Mouse (Mus musculus): ENCODE results near the gene Elf2. TPM values are rescaled to one million over a fixed set of nuclear protein-coding genes. Genes with fewer than 3 reads are reported as not detected.

Elf2 gene
- polyA plus RNA-seq, 1 experiment from 2014 or later, result 48.9 TPM

- DNase-seq (ENCODE audit: low spot score) (no peak), ATAC-seq (replicated peaks; ENCODE audit: insufficient number of reproducible peaks, low FRiP score, low TSS enrichment, low read depth) (no peak)
- Histone ChIP-seq H3K4me1 (ENCODE audit: control insufficient read depth, insufficient read depth, low read length) (no peaks in the 10 kb centered on the region), H3K27ac (replicated peaks; ENCODE audit: low read depth, low read length) (no peak overlapping the region), H3K27me3 (ENCODE audit: control insufficient read depth, insufficient read depth, low read length) (no peaks in the 10 kb centered on the region), H3K4me3 (ENCODE audit: low read depth, low read length) (no peak overlapping the region), H3K9ac (replicated peaks; ENCODE audit: low read length) (no peak overlapping the region), H3K4me2 (ENCODE audit: low read depth, low read length) (no peak overlapping the region), H3K9me3 (replicated peaks; ENCODE audit: control insufficient read depth, low read length) (no peaks in the 10 kb centered on the region), H3K36me3 (replicated peaks; ENCODE audit: control insufficient read depth, insufficient read depth, low read depth, low read length) (peaks cover 9% of the 10 kb centered on the region; the same call in 1 of the 2 replicates)
- WGBS, result 83% methylated on average over 8 of the region's 8 CpGs
Measured at GRCm38 (mm10) chr3:51262942-51263341, 77.5 kb downstream of the Elf2 start.

- no peak overlapping the region for H3K9ac ChIP-seq (replicated peaks; ENCODE audit: low read length)
- H3K9me3 ChIP-seq (replicated peaks; ENCODE audit: control insufficient read depth, low read length), result no peaks in the 10 kb centered on the region
- ATAC-seq (replicated peaks; ENCODE audit: insufficient number of reproducible peaks, low FRiP score, low TSS enrichment, low read depth), result no peak
- no peak for DNase-seq (ENCODE audit: low spot score)
- peaks cover 20% of the 10 kb centered on the region for H3K36me3 ChIP-seq (replicated peaks; ENCODE audit: control insufficient read depth, insufficient read depth, low read depth, low read length)
- H3K27me3 ChIP-seq (ENCODE audit: control insufficient read depth, insufficient read depth, low read length), result no peaks in the 10 kb centered on the region
- 94% methylated on average over 5 of the region's 5 CpGs for WGBS
- H3K4me3 ChIP-seq (ENCODE audit: low read depth, low read length), result no peak overlapping the region
- no peak overlapping the region for H3K4me2 ChIP-seq (ENCODE audit: low read depth, low read length)
- no peaks in the 10 kb centered on the region for H3K4me1 ChIP-seq (ENCODE audit: control insufficient read depth, insufficient read depth, low read length)
- H3K27ac ChIP-seq (replicated peaks; ENCODE audit: low read depth, low read length), result no peak overlapping the region
Measured at GRCm38 (mm10) chr3:51258070-51258469, 82.4 kb downstream of the Elf2 start.

- Histone ChIP-seq H3K9ac (replicated peaks; ENCODE audit: low read length) (no peak overlapping the region), H3K4me3 (ENCODE audit: low read depth, low read length) (no peak overlapping the region), H3K9me3 (replicated peaks; ENCODE audit: control insufficient read depth, low read length) (no peaks in the 10 kb centered on the region), H3K4me2 (ENCODE audit: low read depth, low read length) (no peak overlapping the region), H3K27me3 (ENCODE audit: control insufficient read depth, insufficient read depth, low read length) (no peaks in the 10 kb centered on the region), H3K4me1 (ENCODE audit: control insufficient read depth, insufficient read depth, low read length) (no peaks in the 10 kb centered on the region), H3K27ac (replicated peaks; ENCODE audit: low read depth, low read length) (no peak overlapping the region), H3K36me3 (replicated peaks; ENCODE audit: control insufficient read depth, insufficient read depth, low read depth, low read length) (peaks cover 24% of the 10 kb centered on the region)
- ATAC-seq (replicated peaks; ENCODE audit: insufficient number of reproducible peaks, low FRiP score, low TSS enrichment, low read depth), result no peak
- 85% methylated on average over 12 of the region's 12 CpGs for WGBS
- DNase-seq (ENCODE audit: low spot score), result no peak
Measured at GRCm38 (mm10) chr3:51256450-51256849, 84.0 kb downstream of the Elf2 start.

GRCm38 (mm10) chr3:51254784-51255183 lies 85.7 kb downstream of the Elf2 start:
- no peak overlapping the region for H3K27ac ChIP-seq (replicated peaks; ENCODE audit: low read depth, low read length)
- H3K36me3 ChIP-seq (replicated peaks; ENCODE audit: control insufficient read depth, insufficient read depth, low read depth, low read length), result peaks cover 25% of the 10 kb centered on the region
- H3K27me3 ChIP-seq (ENCODE audit: control insufficient read depth, insufficient read depth, low read length), result no peaks in the 10 kb centered on the region
- DNase-seq (ENCODE audit: low spot score), result no peak
- WGBS, result 92% methylated on average over 7 of the region's 7 CpGs
- H3K4me1 ChIP-seq (ENCODE audit: control insufficient read depth, insufficient read depth, low read length), result no peaks in the 10 kb centered on the region
- H3K4me2 ChIP-seq (ENCODE audit: low read depth, low read length), result no peak overlapping the region
- H3K9me3 ChIP-seq (replicated peaks; ENCODE audit: control insufficient read depth, low read length), result no peaks in the 10 kb centered on the region
- ATAC-seq (replicated peaks; ENCODE audit: insufficient number of reproducible peaks, low FRiP score, low TSS enrichment, low read depth), result no peak
- no peak overlapping the region for H3K4me3 ChIP-seq (ENCODE audit: low read depth, low read length)
- no peak overlapping the region for H3K9ac ChIP-seq (replicated peaks; ENCODE audit: low read length)

- 92% methylated on average over 12 of the region's 12 CpGs for WGBS
- H3K9ac ChIP-seq (replicated peaks; ENCODE audit: low read length), result no peak overlapping the region
- H3K36me3 ChIP-seq (replicated peaks; ENCODE audit: control insufficient read depth, insufficient read depth, low read depth, low read length), result peaks cover 24% of the 10 kb centered on the region
- no peaks in the 10 kb centered on the region for H3K9me3 ChIP-seq (replicated peaks; ENCODE audit: control insufficient read depth, low read length)
- H3K4me3 ChIP-seq (ENCODE audit: low read depth, low read length), result no peak overlapping the region
- H3K27ac ChIP-seq (replicated peaks; ENCODE audit: low read depth, low read length), result no peak overlapping the region
- H3K4me2 ChIP-seq (ENCODE audit: low read depth, low read length), result no peak overlapping the region
- H3K27me3 ChIP-seq (ENCODE audit: control insufficient read depth, insufficient read depth, low read length), result no peaks in the 10 kb centered on the region
- DNase-seq (ENCODE audit: low spot score) (no peak), ATAC-seq (replicated peaks; ENCODE audit: insufficient number of reproducible peaks, low FRiP score, low TSS enrichment, low read depth) (no peak)
- no peaks in the 10 kb centered on the region for H3K4me1 ChIP-seq (ENCODE audit: control insufficient read depth, insufficient read depth, low read length)
Measured at GRCm38 (mm10) chr3:51252689-51253402, 87.6 kb downstream of the Elf2 start.

GRCm38 (mm10) chr3:51252223-51252622 lies 88.2 kb downstream of the Elf2 start:
- ATAC-seq (replicated peaks; ENCODE audit: insufficient number of reproducible peaks, low FRiP score, low TSS enrichment, low read depth) (no peak), DNase-seq (ENCODE audit: low spot score) (no peak)
- Histone ChIP-seq H3K27me3 (ENCODE audit: control insufficient read depth, insufficient read depth, low read length) (no peaks in the 10 kb centered on the region), H3K4me1 (ENCODE audit: control insufficient read depth, insufficient read depth, low read length) (no peaks in the 10 kb centered on the region), H3K9ac (replicated peaks; ENCODE audit: low read length) (no peak overlapping the region), H3K4me2 (ENCODE audit: low read depth, low read length) (no peak overlapping the region), H3K27ac (replicated peaks; ENCODE audit: low read depth, low read length) (no peak overlapping the region), H3K36me3 (replicated peaks; ENCODE audit: control insufficient read depth, insufficient read depth, low read depth, low read length) (peaks cover 24% of the 10 kb centered on the region), H3K4me3 (ENCODE audit: low read depth, low read length) (no peak overlapping the region), H3K9me3 (replicated peaks; ENCODE audit: control insufficient read depth, low read length) (no peaks in the 10 kb centered on the region)
- 96% methylated on average over 1 of the region's 1 CpGs for WGBS

- H3K9me3 ChIP-seq (replicated peaks; ENCODE audit: control insufficient read depth, low read length), result no peaks in the 10 kb centered on the region
- no peaks in the 10 kb centered on the region for H3K27me3 ChIP-seq (ENCODE audit: control insufficient read depth, insufficient read depth, low read length)
- H3K9ac ChIP-seq (replicated peaks; ENCODE audit: low read length), result no peak overlapping the region
- H3K27ac ChIP-seq (replicated peaks; ENCODE audit: low read depth, low read length), result no peak overlapping the region
- whole genome bisulfite sequencing, result 89% methylated on average over 5 of the region's 5 CpGs
- ATAC-seq (replicated peaks; ENCODE audit: insufficient number of reproducible peaks, low FRiP score, low TSS enrichment, low read depth) (no peak), DNase-seq (ENCODE audit: low spot score) (no peak)
- H3K4me3 ChIP-seq (ENCODE audit: low read depth, low read length), result no peak overlapping the region
- H3K4me1 ChIP-seq (ENCODE audit: control insufficient read depth, insufficient read depth, low read length), result no peaks in the 10 kb centered on the region
- H3K36me3 ChIP-seq (replicated peaks; ENCODE audit: control insufficient read depth, insufficient read depth, low read depth, low read length), result peaks cover 14% of the 10 kb centered on the region
- no peak overlapping the region for H3K4me2 ChIP-seq (ENCODE audit: low read depth, low read length)
Measured at GRCm38 (mm10) chr3:51251057-51251456, 89.4 kb downstream of the Elf2 start.

GRCm38 (mm10) chr3:51249866-51250265 lies 90.6 kb downstream of the Elf2 start:
- Histone ChIP-seq H3K36me3 (replicated peaks; ENCODE audit: control insufficient read depth, insufficient read depth, low read depth, low read length) (peaks cover 14% of the 10 kb centered on the region), H3K9ac (replicated peaks; ENCODE audit: low read length) (no peak overlapping the region), H3K27ac (replicated peaks; ENCODE audit: low read depth, low read length) (no peak overlapping the region), H3K9me3 (replicated peaks; ENCODE audit: control insufficient read depth, low read length) (no peaks in the 10 kb centered on the region), H3K4me2 (ENCODE audit: low read depth, low read length) (no peak overlapping the region), H3K27me3 (ENCODE audit: control insufficient read depth, insufficient read depth, low read length) (no peaks in the 10 kb centered on the region), H3K4me1 (ENCODE audit: control insufficient read depth, insufficient read depth, low read length) (no peaks in the 10 kb centered on the region), H3K4me3 (ENCODE audit: low read depth, low read length) (no peak overlapping the region)
- DNase-seq (ENCODE audit: low spot score) (no peak), ATAC-seq (replicated peaks; ENCODE audit: insufficient number of reproducible peaks, low FRiP score, low TSS enrichment, low read depth) (no peak)
- 94% methylated on average over 13 of the region's 13 CpGs for WGBS

Measured in embryonic facial prominence, embryonic 11.5 days (tissue).